Mouse (Mus musculus): Measurements from ENCODE around the gene Bri3.
A peak's percentile ranks its signal among the peaks of the same experiment; 100 is the strongest.
"Not testable (repeated sequence)": the region's sequence is repeated elsewhere in the genome, so short reads cannot be mapped to it uniquely, and the experiment has no call there.

The Bri3 gene

GRCm38 (mm10) chr5:144295357-144295756, 51.1 kb downstream of the Bri3 start:
- DNase-seq (ENCODE audit: low spot score in 2 of 2), result no peak

GRCm38 (mm10) chr5:144296090-144296604, 51.9 kb downstream of the Bri3 start:
- DNase-seq (ENCODE audit: low spot score in 2 of 2), result no peak

- no peak for DNase-seq (ENCODE audit: low spot score in 2 of 2)
Observed at GRCm38 (mm10) chr5:144303071-144303470, 58.8 kb downstream of the Bri3 start.

- no peak for DNase-seq (ENCODE audit: low spot score in 2 of 2)
Observed at GRCm38 (mm10) chr5:144308929-144309328, 64.7 kb downstream of the Bri3 start.

GRCm38 (mm10) chr5:144312183-144312582, 67.9 kb downstream of the Bri3 start:
- no peak for DNase-seq (ENCODE audit: low spot score in 2 of 2)

GRCm38 (mm10) chr5:144313335-144313734, 69.1 kb downstream of the Bri3 start:
- no peak for DNase-seq (ENCODE audit: low spot score in 2 of 2)

- no peak for DNase-seq (ENCODE audit: low spot score in 2 of 2)
Observed at GRCm38 (mm10) chr5:144314731-144315494, 70.7 kb downstream of the Bri3 start.

GRCm38 (mm10) chr5:144316442-144316841, 72.2 kb downstream of the Bri3 start:
- DNase-seq (ENCODE audit: low spot score in 2 of 2), result no peak

- DNase-seq (ENCODE audit: low spot score in 2 of 2), result no peak
Observed at GRCm38 (mm10) chr5:144317426-144317825, 73.2 kb downstream of the Bri3 start.

- DNase-seq (ENCODE audit: low spot score in 2 of 2), result no peak
Observed at GRCm38 (mm10) chr5:144318286-144318685, 74.0 kb downstream of the Bri3 start.

GRCm38 (mm10) chr5:144321681-144322080, 77.4 kb downstream of the Bri3 start:
- peak; percentile 11 to 30 for DNase-seq (ENCODE audit: low spot score in 2 of 2)

GRCm38 (mm10) chr5:144322717-144323116, 78.5 kb downstream of the Bri3 start:
- no peak for DNase-seq (ENCODE audit: low spot score in 2 of 2)

- no peak for DNase-seq (ENCODE audit: low spot score in 2 of 2)
Observed at GRCm38 (mm10) chr5:144334010-144334409, 89.8 kb downstream of the Bri3 start.

- DNase-seq (ENCODE audit: low spot score in 2 of 2), result not testable (repeated sequence)
Observed at GRCm38 (mm10) chr5:144335357-144335756, 91.1 kb downstream of the Bri3 start.

- DNase-seq (ENCODE audit: low spot score in 2 of 2), result no peak
Observed at GRCm38 (mm10) chr5:144338787-144339186, 94.5 kb downstream of the Bri3 start.

- DNase-seq (ENCODE audit: low spot score in 2 of 2), result no peak
Observed at GRCm38 (mm10) chr5:144341085-144341484, 96.8 kb downstream of the Bri3 start.

GRCm38 (mm10) chr5:144344592-144344991, 100.4 kb downstream of the Bri3 start:
- DNase-seq (ENCODE audit: low spot score in 2 of 2), result no peak

- DNase-seq (ENCODE audit: low spot score in 2 of 2), result no peak
Observed at GRCm38 (mm10) chr5:144351185-144351584, 106.9 kb downstream of the Bri3 start.

- no peak for DNase-seq (ENCODE audit: low spot score in 2 of 2)
Observed at GRCm38 (mm10) chr5:144352250-144353047, 108.2 kb downstream of the Bri3 start.

- no peak for DNase-seq (ENCODE audit: low spot score in 2 of 2)
Observed at GRCm38 (mm10) chr5:144356776-144357455, 112.7 kb downstream of the Bri3 start.

GRCm38 (mm10) chr5:144357551-144357880, 113.3 kb downstream of the Bri3 start:
- DNase-seq (ENCODE audit: low spot score in 2 of 2), result no peak

GRCm38 (mm10) chr5:144357881-144358591, 113.8 kb downstream of the Bri3 start, which contains the start of gene Baiap2l1:
Gene Baiap2l1 (minus strand): TSS chr5:144358112.
- peak; percentile 79 to 84 for DNase-seq (ENCODE audit: low spot score in 2 of 2)
